Mouse (Mus musculus) left cerebral cortex, postnatal 25 days (tissue): ENCODE measurements around the gene Tmem63a. TPM values are rescaled to one million over a fixed set of nuclear protein-coding genes. Genes with fewer than 3 reads are reported as not detected.

ENCODE experiments used
- DNase-seq, 2 experiments: peaks; one replicate each; pipeline ENCODE4 v3.0.0; 2022; ENCODE audit warnings: low spot score in 2 of 2, mixed read lengths in 1 of 2
- intact Hi-C: fragments of 180-260 bp; cut with DNase I; formaldehyde crosslinking; loops from one replicate; pipeline ENCODE4 v1.15.1; 2025
- total RNA-seq, 2 experiments: library from RNA; stranded (reverse); gene quantifications; 2 replicates each; pipeline ENCODE4 v1.2.3; 2021

Gene Tmem63a
- total RNA-seq, 2 experiments from 2014 or later = 10.5 to 11.1 TPM

GRCm38 (mm10) chr1:181000501-181001092, 58.5 kb downstream of the Tmem63a start:
- no peak for DNase-seq
- intact Hi-C loops = no loop called here

DNA sequence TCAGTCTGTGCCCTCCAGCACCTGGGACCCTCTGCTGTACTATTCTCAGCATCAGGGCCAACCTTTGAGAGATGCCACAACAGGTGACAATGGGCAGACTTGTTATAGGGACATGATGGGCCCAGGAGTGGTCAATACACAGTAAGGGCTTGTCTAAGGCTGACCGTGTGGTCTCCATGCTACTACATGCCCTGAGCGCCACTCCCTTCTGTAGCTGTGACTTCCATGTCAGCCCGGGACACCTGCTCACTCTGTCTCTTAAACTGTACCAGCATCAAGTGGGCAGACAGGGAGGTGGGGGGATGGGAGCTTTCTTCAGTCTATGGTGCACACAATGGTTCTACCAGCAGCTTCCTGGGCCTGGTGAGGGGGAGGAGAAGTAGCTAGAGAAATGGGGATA, 59.1 kb downstream of the Tmem63a start:
- no peak for DNase-seq
- intact Hi-C loops = no loop called here

- intact Hi-C loops = no loop called here
- DNase-seq = no peak
These were observed 59.5 kb downstream of the Tmem63a start for GRCm38 (mm10) chr1:181001621-181002020.

- DNase-seq = no peak
- intact Hi-C loops = no loop called here
These were observed 61.6 kb downstream of the Tmem63a start for GRCm38 (mm10) chr1:181003790-181004189.

DNA sequence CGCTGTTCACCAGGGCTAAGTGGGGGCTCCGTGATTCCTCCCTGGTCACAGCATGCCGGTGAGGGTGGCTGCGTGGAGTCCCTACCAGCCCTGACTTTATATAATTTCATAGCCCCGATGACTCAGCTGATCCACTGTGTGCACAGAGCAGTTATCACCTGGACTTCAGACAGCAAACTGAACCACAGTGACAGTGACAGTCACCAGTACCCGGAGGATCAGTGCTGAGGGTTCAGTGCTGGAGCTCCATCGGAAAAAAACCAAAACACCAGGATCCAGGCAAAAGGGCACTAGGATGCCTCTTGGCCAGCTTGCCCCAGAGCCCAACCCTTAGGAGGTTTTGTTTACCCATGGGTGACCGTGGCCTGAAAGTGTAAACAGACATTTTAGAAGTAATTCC, 63.2 kb downstream of the Tmem63a start:
- intact Hi-C loops = no loop called here
- DNase-seq = no peak

- DNase-seq = no peak
- intact Hi-C loops = no loop called here
These were observed 65.7 kb downstream of the Tmem63a start for GRCm38 (mm10) chr1:181007831-181008230.

- intact Hi-C loops = no loop called here
- no peak for DNase-seq
These were observed 66.1 kb downstream of the Tmem63a start for GRCm38 (mm10) chr1:181008266-181008665.

GRCm38 (mm10) chr1:181009011-181009590, 67.0 kb downstream of the Tmem63a start:
- intact Hi-C loops = no loop called here
- DNase-seq = no peak

GRCm38 (mm10) chr1:181009754-181010153, 67.6 kb downstream of the Tmem63a start:
- intact Hi-C loops = no loop called here
- no peak for DNase-seq

DNA sequence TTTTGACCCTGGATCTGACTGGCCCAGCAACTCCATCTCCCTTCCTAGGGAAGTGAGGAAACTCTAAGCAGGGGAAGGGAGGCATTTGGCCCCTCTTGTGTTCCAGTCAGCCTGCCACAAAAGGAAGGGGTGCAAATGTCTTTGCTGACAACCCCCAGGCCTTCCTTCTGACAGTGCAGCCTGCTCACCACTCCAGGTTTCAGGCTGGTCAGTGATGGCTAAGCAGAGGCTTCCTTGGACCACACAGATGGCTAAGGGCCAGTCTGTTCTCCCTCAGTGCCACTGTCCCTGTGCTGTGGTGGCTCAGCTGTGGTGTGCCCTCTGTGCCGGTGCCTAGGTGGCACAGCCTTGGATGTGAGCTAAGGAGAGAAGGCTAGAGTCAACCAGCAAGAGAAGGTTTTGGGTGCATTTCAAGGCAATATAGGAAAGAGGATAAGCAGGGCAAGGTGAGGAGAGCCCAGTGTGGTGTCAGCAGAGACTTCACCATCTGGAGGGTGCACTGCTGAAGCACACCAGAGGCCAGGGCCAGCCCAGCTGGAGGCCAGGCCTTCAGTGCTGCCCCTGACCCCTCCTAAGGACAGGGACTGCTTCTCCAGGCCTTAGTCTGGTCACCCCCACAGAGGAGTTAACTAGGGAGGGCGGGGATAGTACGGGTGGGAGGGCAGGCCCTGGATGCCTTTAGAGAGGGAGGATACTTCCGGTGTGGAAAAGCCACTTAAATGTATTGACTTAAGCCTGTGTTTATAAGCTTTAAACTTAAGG, 68.2 kb downstream of the Tmem63a start:
- intact Hi-C loops = no loop called here
- DNase-seq = no peak

GRCm38 (mm10) chr1:181011601-181012000, 69.5 kb downstream of the Tmem63a start:
- intact Hi-C loops = no loop called here
- no peak for DNase-seq

DNA sequence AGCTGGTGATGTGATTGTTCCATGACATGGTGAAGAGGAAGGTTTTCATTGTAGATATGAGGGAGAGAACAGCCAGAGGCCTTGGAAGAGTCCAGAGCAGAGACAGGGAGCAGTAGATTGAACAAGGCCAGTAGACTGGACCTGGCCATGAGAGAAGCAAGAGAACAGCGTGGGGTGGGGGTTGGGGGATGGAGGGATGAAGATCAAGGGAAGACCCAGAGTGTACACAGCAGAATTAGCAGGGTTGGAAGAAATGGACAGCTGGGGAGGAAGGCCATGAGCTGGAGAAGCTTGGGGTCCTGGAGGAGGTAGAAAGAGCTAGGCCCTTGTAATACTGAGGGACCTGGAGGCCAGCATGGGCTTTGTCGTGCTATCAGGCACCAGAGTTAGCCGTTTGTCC, 70.3 kb downstream of the Tmem63a start:
- DNase-seq = no peak
- intact Hi-C loops = no loop called here

DNA sequence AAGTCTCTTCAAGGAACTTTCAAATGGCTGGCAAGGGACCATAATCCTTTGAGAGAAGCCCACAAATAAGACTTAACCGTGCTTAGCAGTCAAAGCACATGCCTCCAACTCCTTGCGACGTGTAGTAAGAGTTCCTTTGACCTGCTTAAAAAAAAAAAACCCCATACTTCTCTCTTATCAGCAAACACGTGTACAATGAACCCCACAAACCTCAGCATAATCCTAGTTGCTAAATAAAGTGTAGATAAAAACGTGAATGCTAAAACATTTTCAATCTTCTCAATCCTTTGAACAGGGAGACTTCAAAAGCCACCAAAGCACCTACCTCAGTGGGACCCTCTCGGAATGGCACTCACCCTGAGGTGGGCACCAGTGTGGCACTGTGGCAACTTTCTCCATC, 71.3 kb downstream of the Tmem63a start:
- intact Hi-C loops = no loop called here

GRCm38 (mm10) chr1:181014731-181015500, 72.8 kb downstream of the Tmem63a start:
- intact Hi-C loops = no loop called here
- no peak for DNase-seq

More for the DNA sequence above, 71.3 kb downstream of the Tmem63a start:
- DNase-seq = no peak

GRCm38 (mm10) chr1:181015558-181015957, 73.4 kb downstream of the Tmem63a start:
- intact Hi-C loops = no loop called here
- peak in 1 of 2 experiments; percentile 42 for DNase-seq

DNA sequence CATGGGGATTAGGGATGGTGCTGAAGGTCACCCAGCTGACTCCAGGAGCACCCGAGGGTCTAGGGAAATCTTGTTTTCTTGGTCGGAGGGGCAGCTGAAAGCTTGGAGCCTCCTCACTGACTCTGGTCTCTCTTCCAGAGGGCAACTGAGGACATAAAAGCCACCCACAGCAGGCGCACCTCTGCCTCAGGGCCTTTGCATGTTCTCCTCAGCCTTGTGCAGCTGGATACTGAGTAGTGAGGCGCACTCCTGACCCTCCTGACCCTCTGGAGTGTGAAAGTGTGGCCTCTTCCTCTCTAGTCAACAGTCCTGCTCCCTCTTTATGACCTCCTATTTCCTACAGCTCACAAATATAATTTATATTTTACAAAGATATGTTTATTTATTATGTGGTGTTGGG, 73.9 kb downstream of the Tmem63a start:
- intact Hi-C loops = no loop called here

DNA sequence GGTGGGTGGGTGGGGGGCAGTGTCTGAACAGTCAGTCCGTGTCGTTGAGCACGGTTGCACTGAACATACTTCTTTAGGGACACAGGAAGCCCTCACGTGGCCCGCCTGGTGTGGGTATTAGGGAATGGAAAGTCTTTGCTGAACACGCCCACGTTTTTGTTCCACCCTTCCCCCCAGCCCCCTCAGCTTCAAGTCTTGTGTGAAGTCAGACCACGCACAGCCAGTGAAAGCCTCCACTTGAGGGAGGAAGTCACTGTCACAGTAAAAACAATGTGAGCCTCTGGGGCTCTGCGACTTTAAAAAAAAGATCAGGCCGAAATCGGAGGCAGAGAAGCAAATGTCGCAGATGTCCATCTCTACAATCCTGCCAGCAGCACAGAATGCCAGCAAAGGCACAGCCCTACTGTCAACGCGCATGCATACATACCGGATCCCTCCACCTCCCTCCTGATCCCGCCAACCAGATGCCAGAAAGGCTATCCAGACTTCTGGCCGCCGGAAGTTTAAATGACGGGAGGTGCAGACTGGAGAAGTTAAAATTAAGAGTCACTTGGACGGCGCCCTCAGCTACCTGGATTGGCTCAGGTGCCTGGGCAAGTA, 74.5 kb downstream of the Tmem63a start:
- intact Hi-C loops = no loop called here
- DNase-seq = peak; percentile 71 to 77

More for the DNA sequence above, 73.9 kb downstream of the Tmem63a start:
- no peak for DNase-seq

- intact Hi-C loops = no loop called here
- DNase-seq = peak; percentile 71 to 72
These were observed 75.1 kb downstream of the Tmem63a start for GRCm38 (mm10) chr1:181017212-181017711.

- no peak for DNase-seq
- intact Hi-C loops = no loop called here
These were observed 75.8 kb downstream of the Tmem63a start for GRCm38 (mm10) chr1:181017890-181018420.
